Mouse (Mus musculus): ENCODE measurements around the gene Dst. TPM values are rescaled to one million over a fixed set of nuclear protein-coding genes. Genes with fewer than 3 reads are reported as not detected.
A peak's percentile ranks its signal among the peaks of the same experiment; 100 is the strongest.

Dst gene
- polyA plus RNA-seq, 1 experiment from 2014 or later = 13.4 TPM

DNA sequence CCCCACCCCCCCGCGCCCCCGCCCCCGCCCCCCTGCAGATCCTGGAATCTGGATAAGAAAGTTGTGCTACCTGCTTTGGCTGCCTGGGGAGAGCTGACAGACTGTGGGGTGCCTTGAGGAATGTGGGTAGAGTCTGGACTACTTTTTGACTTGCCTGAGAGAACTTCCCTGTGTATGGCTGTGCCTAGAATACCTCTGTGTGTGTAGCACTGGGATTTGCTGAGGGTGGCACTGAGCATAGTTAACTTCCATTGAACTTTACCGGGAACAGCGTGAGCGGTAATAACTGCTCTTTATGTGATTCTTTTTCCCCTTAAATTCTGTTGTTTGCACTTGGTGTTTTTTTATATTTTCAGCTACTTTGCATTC, 169.4 kb downstream of the Dst start:
- no peaks in the 10 kb centered on the region for H3K27me3 ChIP-seq (ENCODE audit: control insufficient read depth, insufficient read depth, low read depth, low read length)
- peak; percentile 56; the same call in 1 of the 2 replicates for ATAC-seq (ENCODE audit: low read depth)
- no peaks in the 10 kb centered on the region for H3K9me3 ChIP-seq (ENCODE audit: control insufficient read depth, low read length)
- H3K27ac ChIP-seq (ENCODE audit: low read length) = no peak overlapping the region
- peak overlapping the region; percentile 45 for H3K4me2 ChIP-seq (ENCODE audit: low read depth, low read length)
- no peaks in the 10 kb centered on the region for H3K36me3 ChIP-seq (ENCODE audit: control insufficient read depth, insufficient read depth, low read length)
- no peak overlapping the region; the same call in 1 of the 2 replicates for H3K4me3 ChIP-seq (ENCODE audit: low read length)
- 15% methylated on average over 7 of the region's 7 CpGs for WGBS
- H3K9ac ChIP-seq (ENCODE audit: low read length) = no peak overlapping the region
- peaks cover 2% of the 10 kb centered on the region for H3K4me1 ChIP-seq (replicated peaks; ENCODE audit: control insufficient read depth, insufficient read depth, low read length)

DNA sequence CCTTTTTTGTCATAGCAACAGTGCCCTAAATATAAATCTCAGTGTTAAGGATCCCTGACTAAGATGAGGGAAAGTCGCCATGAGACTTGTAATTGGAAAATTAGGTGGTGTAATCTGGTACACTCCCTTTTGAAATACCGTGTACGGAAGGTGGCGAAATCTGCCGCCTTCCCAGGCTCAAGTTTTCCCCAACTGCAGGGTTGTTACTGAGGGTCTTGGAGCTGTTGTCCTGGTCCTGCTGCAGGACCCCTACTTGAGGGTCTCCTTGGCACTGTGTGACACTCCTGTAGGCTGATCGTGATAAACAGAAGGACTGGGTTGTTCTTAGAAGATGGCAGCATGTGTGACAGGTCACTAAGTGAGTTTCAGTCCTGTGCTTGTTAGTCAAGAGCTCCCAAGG, 169.9 kb downstream of the Dst start:
- Histone ChIP-seq H3K27ac (ENCODE audit: low read length) (no peak overlapping the region), H3K9me3 (ENCODE audit: control insufficient read depth, low read length) (no peaks in the 10 kb centered on the region), H3K4me1 (replicated peaks; ENCODE audit: control insufficient read depth, insufficient read depth, low read length) (peaks cover 2% of the 10 kb centered on the region), H3K9ac (ENCODE audit: low read length) (no peak overlapping the region), H3K27me3 (ENCODE audit: control insufficient read depth, insufficient read depth, low read depth, low read length) (no peaks in the 10 kb centered on the region), H3K36me3 (ENCODE audit: control insufficient read depth, insufficient read depth, low read length) (no peaks in the 10 kb centered on the region), H3K4me3 (ENCODE audit: low read length) (no peak overlapping the region), H3K4me2 (ENCODE audit: low read depth, low read length) (no peak overlapping the region)
- no peak for ATAC-seq (ENCODE audit: low read depth)
- WGBS = 72% methylated on average over 6 of the region's 6 CpGs

DNA sequence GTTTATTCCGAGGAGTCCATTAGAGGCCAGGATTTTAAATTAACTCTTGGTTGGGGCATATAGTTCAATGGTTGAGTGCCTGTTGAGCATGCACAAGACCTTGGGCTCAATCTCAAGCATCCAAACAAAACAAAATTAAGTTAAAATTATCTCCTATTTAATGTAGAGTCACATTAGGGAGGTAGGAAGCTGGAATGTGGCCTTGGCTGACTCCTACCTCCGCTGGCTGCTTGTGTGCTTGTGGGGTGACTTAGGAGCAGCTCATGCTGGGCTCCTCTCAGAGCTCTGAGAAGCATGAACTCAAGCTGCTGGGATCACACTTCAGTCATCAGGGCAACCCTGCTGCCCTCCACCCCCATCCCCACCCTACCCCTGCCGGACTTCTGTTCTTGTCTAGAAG, 181.0 kb downstream of the Dst start:
- H3K27ac ChIP-seq (ENCODE audit: low read length) = no peak overlapping the region
- no peaks in the 10 kb centered on the region for H3K9me3 ChIP-seq (ENCODE audit: control insufficient read depth, low read length)
- H3K4me1 ChIP-seq (replicated peaks; ENCODE audit: control insufficient read depth, insufficient read depth, low read length) = no peaks in the 10 kb centered on the region
- H3K4me3 ChIP-seq (ENCODE audit: low read length) = no peak overlapping the region
- no peak overlapping the region for H3K4me2 ChIP-seq (ENCODE audit: low read depth, low read length)
- no peak for ATAC-seq (ENCODE audit: low read depth)
- H3K27me3 ChIP-seq (ENCODE audit: control insufficient read depth, insufficient read depth, low read depth, low read length) = no peaks in the 10 kb centered on the region
- H3K36me3 ChIP-seq (ENCODE audit: control insufficient read depth, insufficient read depth, low read length) = peaks cover 3% of the 10 kb centered on the region; the same call in 1 of the 2 replicates
- WGBS = 79% methylated on average over 3 of the region's 3 CpGs
- no peak overlapping the region for H3K9ac ChIP-seq (ENCODE audit: low read length)

DNA sequence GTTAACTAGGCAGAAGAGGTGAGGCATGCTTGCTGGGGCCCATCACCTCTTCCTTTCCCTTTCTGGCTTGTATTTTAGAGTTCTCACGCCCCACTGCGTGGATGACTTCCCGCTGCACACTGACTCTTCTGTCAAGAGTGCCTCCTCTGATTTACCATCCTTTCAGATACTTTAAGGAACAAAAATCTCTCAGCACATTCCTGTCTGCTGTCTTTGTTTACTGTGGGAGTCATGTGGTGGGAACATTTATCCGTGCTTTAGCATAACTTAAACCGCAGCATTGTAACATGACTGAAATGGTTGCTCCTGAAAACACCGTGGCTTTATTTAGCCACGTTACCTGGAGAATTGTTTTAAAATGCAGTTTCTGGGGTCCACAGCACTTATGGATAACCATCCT, 182.7 kb downstream of the Dst start:
- no peak overlapping the region for H3K27ac ChIP-seq (ENCODE audit: low read length)
- 37% methylated on average over 7 of the region's 7 CpGs for WGBS

DNA sequence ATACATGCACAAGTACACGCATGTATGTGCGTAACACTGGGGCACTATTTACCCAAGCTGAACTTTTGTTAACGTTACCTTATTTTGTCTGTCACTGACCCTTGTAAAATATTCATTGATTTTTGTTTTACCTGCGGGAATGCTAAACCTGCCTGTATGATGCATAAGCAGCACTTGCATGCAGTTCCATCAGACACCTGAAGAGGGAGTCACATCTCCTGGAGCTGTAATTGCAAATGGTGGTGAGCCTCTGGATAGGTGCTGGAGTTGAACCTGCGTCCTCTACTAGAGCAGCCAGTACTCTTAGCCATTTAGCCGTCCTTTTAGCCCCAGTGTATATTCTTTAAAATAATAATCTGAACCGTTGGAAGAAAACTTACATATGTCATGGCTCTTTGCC, 185.6 kb downstream of the Dst start:
- no peak overlapping the region for H3K27ac ChIP-seq (ENCODE audit: low read length)
- no peaks in the 10 kb centered on the region for H3K36me3 ChIP-seq (ENCODE audit: control insufficient read depth, insufficient read depth, low read length)
- no peak overlapping the region for H3K4me2 ChIP-seq (ENCODE audit: low read depth, low read length)
- no peak overlapping the region for H3K4me3 ChIP-seq (ENCODE audit: low read length)
- H3K9ac ChIP-seq (ENCODE audit: low read length) = no peak overlapping the region
- 88% methylated on average over 7 of the region's 7 CpGs for WGBS
- no peak for ATAC-seq (ENCODE audit: low read depth)
- H3K27me3 ChIP-seq (ENCODE audit: control insufficient read depth, insufficient read depth, low read depth, low read length) = no peaks in the 10 kb centered on the region
- no peaks in the 10 kb centered on the region for H3K9me3 ChIP-seq (ENCODE audit: control insufficient read depth, low read length)
- H3K4me1 ChIP-seq (replicated peaks; ENCODE audit: control insufficient read depth, insufficient read depth, low read length) = no peaks in the 10 kb centered on the region

More for the DNA sequence above, 182.7 kb downstream of the Dst start:
- Histone ChIP-seq H3K4me2 (ENCODE audit: low read depth, low read length) (no peak overlapping the region), H3K36me3 (ENCODE audit: control insufficient read depth, insufficient read depth, low read length) (peaks cover 3% of the 10 kb centered on the region; the same call in 1 of the 2 replicates), H3K27me3 (ENCODE audit: control insufficient read depth, insufficient read depth, low read depth, low read length) (no peaks in the 10 kb centered on the region), H3K9me3 (ENCODE audit: control insufficient read depth, low read length) (no peaks in the 10 kb centered on the region), H3K4me3 (ENCODE audit: low read length) (no peak overlapping the region), H3K9ac (ENCODE audit: low read length) (no peak overlapping the region), H3K4me1 (replicated peaks; ENCODE audit: control insufficient read depth, insufficient read depth, low read length) (no peaks in the 10 kb centered on the region)
- no peak for ATAC-seq (ENCODE audit: low read depth)

DNA sequence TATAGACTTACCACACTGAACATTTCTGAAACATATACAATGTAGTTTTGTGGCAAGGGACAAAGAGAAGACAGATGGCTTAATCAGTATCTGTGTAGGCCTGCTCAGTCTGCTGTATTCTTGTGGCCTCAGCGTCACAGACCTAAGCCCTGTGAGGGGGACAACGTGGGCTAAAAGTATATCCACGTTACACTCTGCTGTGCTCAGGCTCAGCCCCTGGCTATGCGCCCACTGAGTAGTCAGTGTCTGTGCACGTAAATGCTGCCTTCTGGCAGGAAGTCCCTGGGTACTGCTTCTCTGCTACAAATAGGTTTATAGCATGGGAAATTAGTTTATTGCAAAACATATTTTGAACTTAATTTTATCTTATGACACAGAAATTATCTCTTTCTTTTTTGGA, 186.3 kb downstream of the Dst start:
- Histone ChIP-seq H3K27ac (ENCODE audit: low read length) (no peak overlapping the region), H3K9ac (ENCODE audit: low read length) (no peak overlapping the region), H3K4me1 (replicated peaks; ENCODE audit: control insufficient read depth, insufficient read depth, low read length) (no peaks in the 10 kb centered on the region), H3K4me3 (ENCODE audit: low read length) (no peak overlapping the region), H3K9me3 (ENCODE audit: control insufficient read depth, low read length) (no peaks in the 10 kb centered on the region), H3K27me3 (ENCODE audit: control insufficient read depth, insufficient read depth, low read depth, low read length) (no peaks in the 10 kb centered on the region), H3K4me2 (ENCODE audit: low read depth, low read length) (no peak overlapping the region), H3K36me3 (ENCODE audit: control insufficient read depth, insufficient read depth, low read length) (no peaks in the 10 kb centered on the region)
- no peak for ATAC-seq (ENCODE audit: low read depth)
- WGBS = 56% methylated on average over 5 of the region's 5 CpGs

DNA sequence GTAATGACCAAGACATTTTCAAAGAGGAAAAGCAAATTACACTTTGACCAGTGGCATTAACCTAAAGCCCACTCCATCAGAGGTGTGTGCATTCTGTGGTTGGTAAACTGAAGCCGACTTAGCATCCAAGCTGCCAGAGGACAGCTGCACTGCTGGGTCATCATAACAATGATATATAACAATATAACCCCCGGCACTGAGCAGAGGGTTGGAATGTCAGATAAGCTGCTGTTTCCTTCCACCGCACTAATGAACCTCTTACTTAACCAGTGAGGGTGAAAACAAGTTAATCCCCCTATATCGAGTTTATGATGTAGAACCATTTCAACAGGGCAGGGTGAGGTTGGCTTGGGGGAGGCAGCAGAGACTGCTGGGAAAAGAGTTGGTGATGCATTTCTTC, 187.1 kb downstream of the Dst start:
- Histone ChIP-seq H3K4me2 (ENCODE audit: low read depth, low read length) (no peak overlapping the region), H3K27ac (ENCODE audit: low read length) (no peak overlapping the region), H3K9ac (ENCODE audit: low read length) (no peak overlapping the region), H3K4me1 (replicated peaks; ENCODE audit: control insufficient read depth, insufficient read depth, low read length) (no peaks in the 10 kb centered on the region), H3K27me3 (ENCODE audit: control insufficient read depth, insufficient read depth, low read depth, low read length) (no peaks in the 10 kb centered on the region), H3K36me3 (ENCODE audit: control insufficient read depth, insufficient read depth, low read length) (no peaks in the 10 kb centered on the region), H3K9me3 (ENCODE audit: control insufficient read depth, low read length) (no peaks in the 10 kb centered on the region), H3K4me3 (ENCODE audit: low read length) (no peak overlapping the region)
- ATAC-seq (ENCODE audit: low read depth) = no peak
- WGBS = 19% methylated on average over 4 of the region's 4 CpGs

DNA sequence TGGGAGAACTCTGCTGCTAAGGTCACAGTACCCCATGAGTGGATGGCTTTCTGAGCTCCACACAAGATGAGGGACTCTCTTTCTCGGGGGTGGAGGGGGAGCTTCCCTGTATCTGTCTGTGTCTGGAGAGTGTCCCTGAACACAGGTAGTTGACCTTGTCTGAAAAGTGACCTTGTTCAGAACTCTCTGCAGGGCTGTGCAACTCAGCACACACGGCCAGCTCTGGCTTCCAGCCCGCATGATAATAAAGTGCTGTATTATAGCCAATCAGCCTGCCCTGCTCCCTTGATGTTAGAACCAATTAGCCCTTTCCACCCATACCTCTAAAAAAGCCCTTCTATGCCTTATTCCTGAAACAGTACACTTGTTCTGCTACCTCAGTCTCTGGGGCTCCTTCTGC, 188.9 kb downstream of the Dst start:
- H3K27me3 ChIP-seq (ENCODE audit: control insufficient read depth, insufficient read depth, low read depth, low read length) = no peaks in the 10 kb centered on the region
- no peak for ATAC-seq (ENCODE audit: low read depth)
- H3K4me2 ChIP-seq (ENCODE audit: low read depth, low read length) = no peak overlapping the region
- no peak overlapping the region for H3K9ac ChIP-seq (ENCODE audit: low read length)
- no peaks in the 10 kb centered on the region for H3K36me3 ChIP-seq (ENCODE audit: control insufficient read depth, insufficient read depth, low read length)
- H3K27ac ChIP-seq (ENCODE audit: low read length) = no peak overlapping the region
- no peak overlapping the region for H3K4me3 ChIP-seq (ENCODE audit: low read length)
- H3K9me3 ChIP-seq (ENCODE audit: control insufficient read depth, low read length) = no peaks in the 10 kb centered on the region
- WGBS = 57% methylated on average over 3 of the region's 3 CpGs
- H3K4me1 ChIP-seq (replicated peaks; ENCODE audit: control insufficient read depth, insufficient read depth, low read length) = no peaks in the 10 kb centered on the region

DNA sequence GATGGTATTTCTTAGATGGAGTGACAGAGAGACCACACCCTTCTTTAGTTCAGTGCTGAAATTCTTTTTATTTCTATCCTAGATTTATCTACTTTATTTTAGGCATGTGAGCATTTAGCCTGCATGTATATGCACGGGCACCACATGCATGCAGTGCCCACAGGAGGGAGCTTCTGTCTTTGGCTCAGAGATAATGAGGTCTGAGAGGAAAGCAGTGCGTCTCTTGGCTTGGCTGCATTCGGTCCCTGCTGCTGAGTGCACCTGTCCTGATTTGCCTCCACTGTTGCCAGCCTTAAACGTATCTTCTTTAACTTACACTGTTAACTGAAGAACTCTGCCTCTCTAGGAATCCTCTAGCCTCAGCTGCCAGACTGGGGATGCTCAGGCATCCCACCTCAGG, 189.6 kb downstream of the Dst start:
- no peaks in the 10 kb centered on the region for H3K36me3 ChIP-seq (ENCODE audit: control insufficient read depth, insufficient read depth, low read length)
- no peaks in the 10 kb centered on the region for H3K9me3 ChIP-seq (ENCODE audit: control insufficient read depth, low read length)
- no peak overlapping the region for H3K4me3 ChIP-seq (ENCODE audit: low read length)
- ATAC-seq (ENCODE audit: low read depth) = no peak
- 57% methylated on average over 4 of the region's 4 CpGs for WGBS
- no peak overlapping the region for H3K9ac ChIP-seq (ENCODE audit: low read length)
- H3K4me1 ChIP-seq (replicated peaks; ENCODE audit: control insufficient read depth, insufficient read depth, low read length) = no peaks in the 10 kb centered on the region
- H3K27ac ChIP-seq (ENCODE audit: low read length) = no peak overlapping the region
- no peak overlapping the region for H3K4me2 ChIP-seq (ENCODE audit: low read depth, low read length)
- no peaks in the 10 kb centered on the region for H3K27me3 ChIP-seq (ENCODE audit: control insufficient read depth, insufficient read depth, low read depth, low read length)

DNA sequence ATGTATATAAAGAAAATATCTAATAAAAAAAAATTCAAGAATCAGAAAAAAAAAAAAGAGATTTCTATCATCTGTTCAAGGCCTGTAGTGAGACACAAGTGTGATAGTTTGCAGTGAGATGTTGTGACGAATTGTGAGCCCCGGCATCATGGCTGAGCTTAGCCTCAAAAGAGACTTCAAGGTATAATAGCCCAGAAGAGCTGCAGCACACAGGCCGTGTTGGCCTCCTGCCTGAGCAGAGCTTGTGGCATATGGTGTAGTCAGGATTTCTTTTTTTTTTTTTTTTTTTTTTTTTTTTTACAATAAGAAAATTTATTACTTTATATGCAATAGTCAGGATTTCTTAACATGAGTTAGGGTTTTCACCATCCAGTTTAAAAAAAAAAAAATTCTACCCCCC, 191.4 kb downstream of the Dst start:
- H3K27me3 ChIP-seq (ENCODE audit: control insufficient read depth, insufficient read depth, low read depth, low read length) = no peaks in the 10 kb centered on the region

More for the DNA sequence above, 191.4 kb downstream of the Dst start:
- ATAC-seq (ENCODE audit: low read depth) = no peak
- H3K4me2 ChIP-seq (ENCODE audit: low read depth, low read length) = no peak overlapping the region
- H3K4me3 ChIP-seq (ENCODE audit: low read length) = no peak overlapping the region
- 80% methylated on average over 3 of the region's 3 CpGs for WGBS
- no peak overlapping the region for H3K27ac ChIP-seq (ENCODE audit: low read length)
- no peak overlapping the region for H3K9ac ChIP-seq (ENCODE audit: low read length)
- H3K36me3 ChIP-seq (ENCODE audit: control insufficient read depth, insufficient read depth, low read length) = no peaks in the 10 kb centered on the region
- peaks cover 3% of the 10 kb centered on the region; the same call in 1 of the 2 replicates for H3K4me1 ChIP-seq (replicated peaks; ENCODE audit: control insufficient read depth, insufficient read depth, low read length)
- H3K9me3 ChIP-seq (ENCODE audit: control insufficient read depth, low read length) = no peaks in the 10 kb centered on the region
